Mouse (Mus musculus): ENCODE data around the gene Usp22. TPM values are rescaled to one million over a fixed set of nuclear protein-coding genes. Genes with fewer than 3 reads are reported as not detected.
"Not testable (repeated sequence)": the region's sequence is repeated elsewhere in the genome, so short reads cannot be mapped to it uniquely, and the experiment has no call there.

Gene Usp22
- total RNA-seq, 4 experiments from 2014 or later = 81.5 to 98.0 (median 85.4) TPM

- no peak for DNase-seq
Measured at GRCm38 (mm10) chr11:61183820-61184219, 9.0 kb upstream of the Usp22 start.

- no peak for DNase-seq
Measured at GRCm38 (mm10) chr11:61181624-61182023, 6.8 kb upstream of the Usp22 start.

DNA sequence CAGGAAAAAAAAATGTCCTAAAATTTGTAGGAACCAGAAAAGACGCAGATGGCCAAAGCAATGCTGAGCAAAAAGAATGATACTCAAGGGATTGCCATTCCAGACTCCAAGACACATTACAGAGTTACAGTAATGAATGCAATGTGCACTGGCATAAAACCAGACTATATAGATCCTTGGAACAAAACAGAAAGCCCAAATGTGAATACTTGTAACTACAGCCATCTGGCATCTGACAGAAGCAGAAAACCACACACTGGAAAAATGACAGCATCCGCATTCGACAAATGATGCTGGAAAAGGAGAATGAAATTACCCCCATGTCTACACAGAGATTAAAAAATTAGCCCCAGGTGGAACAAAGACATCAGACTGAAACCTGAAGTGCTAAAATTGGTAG lies 5.5 kb upstream of the Usp22 start:
- no peak for DNase-seq

GRCm38 (mm10) chr11:61176321-61176720 lies 1.5 kb upstream of the Usp22 start:
- no peak for DNase-seq

- no peak for DNase-seq
Measured at GRCm38 (mm10) chr11:61175778-61176177, 923 bp upstream of the Usp22 start.

DNA sequence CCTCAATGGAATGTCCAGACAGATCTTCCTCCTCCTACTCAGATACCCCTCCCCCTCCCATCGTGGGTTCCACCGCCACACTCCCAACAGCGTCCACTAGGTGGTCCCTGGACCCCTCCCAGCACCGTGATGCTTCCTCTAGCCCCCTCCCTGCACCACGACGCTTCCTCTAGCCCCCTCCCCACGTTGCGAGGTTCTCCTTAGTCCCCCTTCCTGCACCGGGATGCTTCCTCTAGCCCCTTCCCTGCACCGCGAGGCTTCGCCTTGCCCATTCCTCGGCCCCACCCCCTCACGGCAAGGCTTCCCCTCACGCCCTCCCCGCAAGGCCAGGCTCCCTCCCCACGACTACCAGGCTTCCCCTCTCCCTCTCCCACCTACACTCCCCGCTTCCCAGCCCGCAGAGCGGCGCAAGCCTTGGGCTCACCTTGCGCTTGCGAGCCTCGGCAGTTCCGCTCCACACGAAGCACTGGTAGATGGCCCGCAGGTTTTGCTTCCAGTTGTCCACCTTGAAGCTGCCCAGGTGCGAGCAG lies 499 bp downstream of the Usp22 start:
- peak; percentile 67 for DNase-seq

DNA sequence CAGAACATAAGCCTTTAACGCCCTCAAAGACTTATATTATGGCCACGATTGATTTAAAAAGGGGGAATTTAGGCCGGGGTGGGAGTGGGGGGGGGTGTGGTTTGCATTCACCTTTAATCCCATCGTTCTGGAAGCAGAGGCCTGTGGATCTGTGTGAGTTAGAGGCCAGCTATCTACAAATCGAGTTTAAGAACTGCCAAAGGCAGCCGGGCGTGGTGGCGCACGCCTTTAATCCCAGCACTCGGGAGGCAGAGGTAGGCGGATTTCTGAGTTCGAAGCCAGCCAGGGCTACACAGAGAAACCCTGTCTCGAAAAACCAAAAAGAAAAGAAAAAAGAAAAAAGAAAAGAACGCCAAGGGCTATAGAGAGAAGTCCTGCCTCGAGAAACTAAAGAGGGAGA lies 1.4 kb downstream of the Usp22 start:
- DNase-seq = not testable (repeated sequence)

- DNase-seq = no peak
Measured at GRCm38 (mm10) chr11:61170184-61170583, 4.7 kb downstream of the Usp22 start.

GRCm38 (mm10) chr11:61164881-61165280 lies 10.0 kb downstream of the Usp22 start:
- DNase-seq = no peak

DNA sequence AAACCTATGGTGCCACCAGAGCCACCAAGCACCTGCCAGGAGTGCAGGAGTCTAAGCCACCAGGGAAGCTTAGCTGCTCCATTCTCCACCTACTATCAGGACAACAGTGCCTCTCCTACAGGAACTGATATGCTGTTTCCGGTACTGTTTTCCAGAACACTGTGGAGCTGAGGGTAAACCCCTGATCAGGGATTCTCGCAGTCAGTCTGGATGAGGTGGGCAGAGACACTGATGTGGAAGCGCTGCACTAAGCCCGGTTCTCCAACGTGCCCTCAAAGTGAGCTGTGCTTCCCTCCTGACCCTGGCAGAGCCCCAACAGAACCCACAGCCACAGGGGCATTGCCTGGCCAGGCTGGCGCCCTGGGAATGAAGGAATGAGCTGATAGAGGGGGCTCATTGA lies 10.5 kb downstream of the Usp22 start:
- no peak for DNase-seq

DNA sequence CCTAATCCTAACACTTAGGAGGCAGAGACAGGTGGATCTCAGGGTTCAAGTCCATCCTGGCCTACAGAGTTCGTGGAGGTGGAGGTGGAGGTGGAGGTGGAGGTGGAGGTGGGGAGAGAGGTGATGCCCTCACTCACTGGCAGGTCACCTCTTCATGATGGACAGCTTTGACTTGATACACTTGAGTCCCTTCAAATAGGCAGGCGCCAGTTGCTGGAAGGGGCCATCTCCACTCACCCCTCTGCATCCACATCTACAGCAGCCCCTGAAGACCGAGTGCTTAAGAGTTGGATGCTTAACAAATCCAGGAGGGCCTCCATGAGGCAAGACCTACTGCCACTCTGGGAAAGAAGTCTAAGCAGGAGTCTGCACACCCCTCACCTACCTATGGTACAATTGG lies 11.5 kb downstream of the Usp22 start:
- no peak for DNase-seq

DNA sequence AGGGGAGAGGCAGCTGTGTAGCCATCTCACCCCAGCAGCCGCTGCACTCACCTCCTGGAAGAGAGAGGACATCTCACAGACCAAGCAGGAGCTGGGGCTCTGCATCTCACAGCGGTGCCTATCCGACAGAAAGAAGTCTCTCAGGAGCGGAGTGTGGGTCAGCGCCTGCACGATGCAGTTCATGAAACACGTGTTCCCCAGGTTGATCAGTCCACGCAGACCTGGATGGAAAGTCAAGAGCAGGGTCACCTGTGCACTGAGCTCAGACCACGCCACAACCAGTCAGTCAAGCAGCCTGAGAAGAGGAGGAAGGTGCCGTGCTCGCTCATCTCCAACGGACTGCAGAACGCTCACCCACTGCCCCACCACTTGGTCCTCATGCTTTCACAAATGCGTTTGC lies 12.1 kb downstream of the Usp22 start:
- no peak for DNase-seq

GRCm38 (mm10) chr11:61161121-61161520 lies 13.7 kb downstream of the Usp22 start:
- DNase-seq = no peak

DNA sequence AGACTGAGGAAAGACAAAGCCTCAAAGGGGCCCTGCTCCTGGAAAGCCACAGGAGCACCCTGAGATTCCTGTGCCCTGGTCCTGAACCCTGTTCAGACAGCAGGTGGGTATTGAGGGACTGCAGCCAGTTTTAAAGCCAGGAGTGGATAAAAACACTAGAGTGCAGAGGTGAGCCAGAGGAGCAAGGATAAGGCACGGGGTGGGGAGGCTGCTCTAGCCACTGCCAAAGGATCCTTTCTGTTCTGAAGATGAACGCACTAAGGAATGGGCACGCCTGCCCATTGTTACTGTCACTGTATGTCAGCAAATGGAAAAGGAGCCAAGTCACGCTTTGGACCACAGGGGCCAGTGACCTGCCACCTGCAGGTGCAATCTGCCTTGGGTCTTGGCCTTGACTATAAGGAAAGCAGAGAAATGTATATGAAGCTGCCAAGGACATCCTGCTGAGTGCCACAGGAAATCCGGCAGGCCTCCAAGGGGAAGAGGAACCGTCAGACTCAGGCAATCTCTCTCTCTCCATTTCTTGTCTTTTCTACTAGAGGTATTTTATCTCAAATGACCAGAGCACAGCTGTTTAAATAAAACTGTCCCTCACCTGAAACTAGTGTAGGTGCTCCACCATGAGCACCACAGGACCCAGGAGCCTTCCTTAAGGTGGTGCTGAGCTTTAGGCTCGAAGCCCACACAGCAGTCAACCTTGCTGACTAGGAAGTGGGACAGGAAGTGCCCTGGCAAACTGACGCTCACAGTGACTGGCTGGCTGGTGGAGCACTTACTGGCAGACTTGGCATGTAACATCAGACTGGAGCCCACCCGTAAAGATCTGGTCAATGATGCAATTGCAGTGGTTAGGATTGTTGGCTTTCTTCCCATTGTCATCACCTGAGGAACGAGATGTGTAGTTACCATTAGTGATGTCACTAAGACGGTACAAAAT lies 14.8 kb downstream of the Usp22 start:
- no peak for DNase-seq

DNA sequence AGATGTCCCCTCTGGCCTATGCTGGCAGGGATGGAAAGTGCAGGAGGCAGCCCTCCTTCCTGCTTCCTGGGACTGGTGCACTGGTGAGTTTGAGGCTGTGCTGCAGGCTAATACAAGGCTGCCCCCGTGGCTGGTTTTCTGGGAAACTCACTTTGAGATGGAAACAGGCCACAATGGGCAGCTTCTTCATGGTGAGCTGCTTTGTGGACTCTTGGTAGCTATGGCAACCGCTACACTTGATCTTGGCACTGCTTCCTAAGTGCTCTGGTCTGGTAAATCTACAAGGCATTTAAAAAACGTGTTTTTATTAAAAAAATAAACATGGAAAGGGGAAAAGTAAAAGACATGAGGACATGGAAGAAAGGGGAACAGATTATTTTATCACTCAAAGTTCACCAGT lies 16.7 kb downstream of the Usp22 start:
- no peak for DNase-seq

DNA sequence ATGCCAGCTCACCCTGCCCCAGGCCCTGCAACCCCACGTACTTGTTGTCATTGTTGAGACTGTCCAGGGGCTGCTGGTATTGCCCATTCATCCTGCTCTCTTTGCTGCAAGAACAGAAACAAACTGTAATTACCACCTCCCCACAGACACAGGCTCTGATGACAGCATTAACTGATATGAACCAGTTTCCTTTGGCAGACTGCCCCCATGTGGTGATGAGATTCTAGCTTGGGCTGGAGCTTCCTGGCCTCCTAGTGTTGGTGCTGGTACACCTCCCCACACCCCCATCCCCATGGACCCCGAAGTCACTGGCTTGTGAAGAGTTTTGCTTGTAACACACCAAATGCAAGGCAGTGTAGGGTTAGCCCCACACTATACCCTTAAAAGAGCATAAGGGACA lies 19.1 kb downstream of the Usp22 start:
- no peak for DNase-seq

GRCm38 (mm10) chr11:61150233-61151001 lies 24.4 kb downstream of the Usp22 start:
- DNase-seq = no peak

DNA sequence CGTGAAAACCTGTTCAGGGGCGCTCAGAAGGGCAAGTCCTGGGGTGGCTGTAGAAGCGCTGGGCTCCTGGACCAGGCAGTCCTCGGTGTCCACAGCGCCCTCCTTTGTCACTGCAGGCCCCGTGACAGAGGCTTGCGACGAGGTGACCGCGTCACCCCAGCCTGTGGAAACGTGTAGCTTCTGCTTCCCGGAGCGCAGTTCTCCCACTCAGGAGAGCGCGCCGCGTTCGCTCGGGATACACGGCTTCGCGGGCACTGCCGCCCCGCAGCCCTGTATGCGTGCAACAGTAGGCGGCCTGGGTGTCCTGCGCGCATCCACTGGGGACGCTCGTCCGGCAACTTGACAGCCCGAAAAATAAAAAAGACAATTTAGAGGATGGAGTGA lies 27.6 kb downstream of the Usp22 start:
- no peak for DNase-seq

- no peak for DNase-seq
Measured at GRCm38 (mm10) chr11:61146645-61147299, 28.1 kb downstream of the Usp22 start.

GRCm38 (mm10) chr11:61145551-61145950 lies 29.3 kb downstream of the Usp22 start:
- no peak for DNase-seq

GRCm38 (mm10) chr11:61143564-61144469 lies 31.0 kb downstream of the Usp22 start:
- DNase-seq = no peak

Measured in adrenal gland, adult 8-10 months (tissue).